Mouse (Mus musculus): ENCODE measurements at regions not wholly inside any gene's neighbourhood (a gene's known extent, or its start where the extent isn't known, plus 50 kb on each side); places are given as distances from the start of the nearest gene placed in this dataset.

DNA sequence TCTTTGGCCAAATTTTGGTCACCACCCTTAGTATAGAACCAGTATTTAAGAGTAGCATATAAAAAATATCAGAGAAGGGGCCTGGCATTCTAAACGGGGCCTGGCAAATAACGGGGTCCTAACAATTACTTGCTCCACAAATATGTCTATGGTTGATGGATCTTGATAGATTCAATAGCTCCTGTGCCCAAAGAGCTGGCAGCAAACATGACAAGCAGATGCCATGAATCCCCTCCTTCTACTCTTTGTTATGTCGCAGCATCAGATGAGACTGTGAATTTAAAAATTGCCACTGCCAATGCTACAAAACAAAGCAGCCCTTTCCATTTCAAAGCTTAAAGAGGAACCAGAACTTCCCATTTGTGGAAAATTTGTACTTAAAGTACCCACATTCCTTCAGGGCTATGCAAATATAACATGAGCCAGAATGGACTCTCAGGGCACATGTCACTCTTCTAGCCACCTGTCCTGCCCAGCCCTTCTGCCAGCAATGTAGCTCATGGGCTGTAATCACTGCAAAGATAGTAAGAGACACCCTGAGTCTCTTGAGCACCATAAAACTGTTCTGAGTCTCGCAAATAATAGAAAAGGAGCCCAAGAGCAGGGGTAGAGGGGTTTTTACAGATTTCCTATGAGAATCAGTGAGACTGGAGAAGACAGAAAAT is 342.4 kb upstream of the Kirrel3 start:
- no peak for DNase-seq (ENCODE audit: low read depth)

GRCm38 (mm10) chr9:34155240-34156019 is 330.3 kb upstream of the Kirrel3 start:
- DNase-seq (ENCODE audit: low read depth): peak; percentile 29

DNA sequence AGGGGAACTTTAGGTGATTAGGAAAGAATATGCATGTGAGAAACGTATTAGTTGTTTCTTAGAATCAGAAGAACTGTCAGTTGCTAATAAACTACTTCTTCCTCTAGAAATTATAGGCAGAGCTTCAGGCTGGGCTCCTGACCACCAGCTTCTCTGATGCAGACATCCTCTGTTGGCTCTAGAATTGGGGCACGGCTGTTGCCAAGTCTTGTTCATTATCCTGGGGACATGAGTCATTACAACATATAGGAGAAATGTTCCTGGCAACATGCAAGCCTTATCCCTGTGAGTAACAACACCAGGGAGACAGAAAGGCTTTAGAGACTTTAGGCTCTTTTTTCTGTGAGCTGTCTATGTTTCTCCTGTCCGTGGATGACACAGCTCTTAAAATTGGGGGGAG is 329.1 kb upstream of the Kirrel3 start:
- peak; percentile 86 for DNase-seq (ENCODE audit: low read depth)

DNA sequence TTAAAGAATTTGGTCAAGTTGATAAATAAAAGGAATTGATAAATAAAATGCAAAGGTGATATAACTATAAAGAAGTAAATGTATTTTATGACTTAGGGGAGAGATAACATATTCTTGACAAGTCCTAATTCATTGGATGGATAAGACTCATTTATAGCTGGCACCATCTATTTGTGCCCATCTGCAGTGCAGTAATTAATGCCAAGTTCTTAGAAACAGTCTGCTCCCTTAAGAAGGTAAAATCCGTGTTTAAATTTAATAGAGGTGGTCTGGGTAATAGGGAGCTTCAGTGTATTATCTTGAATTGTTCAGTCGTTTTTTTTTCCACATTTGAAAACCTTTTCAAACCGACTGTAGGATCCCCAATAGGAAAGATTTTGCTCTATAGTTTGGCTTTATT is 324.6 kb upstream of the Kirrel3 start:
- no peak for DNase-seq (ENCODE audit: low read depth)

- DNase-seq (ENCODE audit: low read depth): no peak
These were observed 299.4 kb upstream of the Kirrel3 start for GRCm38 (mm10) chr9:34186314-34186713.

DNA sequence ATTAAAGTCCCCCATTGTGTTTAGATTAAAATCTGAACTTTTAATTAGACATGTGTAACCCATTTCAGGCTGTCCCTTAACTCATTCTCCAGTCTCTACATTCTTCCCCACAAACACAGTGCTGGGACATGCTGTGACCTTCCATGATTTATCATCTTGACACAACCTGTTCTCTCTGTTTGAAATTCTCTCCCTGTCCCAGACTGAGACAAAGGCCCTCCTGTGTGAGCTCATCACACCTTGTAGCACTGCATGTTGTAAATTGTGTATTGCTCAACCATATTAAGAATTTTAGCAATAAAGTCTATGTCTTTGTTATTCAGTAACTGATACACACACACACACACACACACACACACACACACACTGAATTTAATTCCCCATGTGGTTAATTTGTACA is 293.2 kb upstream of the Kirrel3 start:
- no peak for DNase-seq (ENCODE audit: low read depth)

GRCm38 (mm10) chr9:34202122-34202941 is 283.4 kb upstream of the Kirrel3 start:
- no peak for DNase-seq (ENCODE audit: low read depth)

- no peak for DNase-seq (ENCODE audit: low read depth)
These were observed 282.6 kb upstream of the Kirrel3 start for GRCm38 (mm10) chr9:34202942-34203551.

DNA sequence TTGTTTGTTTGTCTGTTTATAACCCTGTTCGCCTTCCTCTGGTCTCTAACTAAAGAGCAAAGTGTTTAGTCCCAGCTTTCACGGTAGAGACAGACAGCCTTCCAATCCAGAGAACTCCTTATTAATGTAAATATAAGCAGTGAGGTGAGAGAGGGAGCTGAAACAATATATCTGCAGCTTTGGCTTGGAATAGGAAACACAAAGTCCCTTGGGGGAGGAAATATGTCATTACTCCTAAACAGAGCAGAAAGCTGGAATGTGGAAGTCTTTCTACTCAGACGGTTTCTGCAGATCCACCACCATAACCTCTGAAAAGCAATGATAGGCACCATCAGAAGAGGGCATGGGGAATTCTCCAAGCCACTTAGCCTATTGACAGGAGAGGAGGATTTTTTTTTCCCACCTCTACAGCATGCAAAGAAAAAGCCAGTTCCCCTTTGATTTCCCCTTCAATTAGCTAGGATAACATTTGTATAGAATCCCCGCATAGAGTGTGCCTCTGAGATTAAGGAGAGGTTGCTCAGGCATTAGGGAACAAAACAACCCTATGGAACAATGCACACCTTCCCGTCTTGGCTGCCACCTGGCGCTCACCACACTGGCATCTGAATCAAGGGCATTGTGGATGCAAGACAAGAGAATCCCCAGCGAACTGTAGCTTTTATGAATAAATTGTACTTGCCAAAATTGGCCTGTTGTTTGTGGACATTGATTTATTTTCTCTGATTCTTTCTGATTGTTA is 281.9 kb upstream of the Kirrel3 start:
- no peak for DNase-seq (ENCODE audit: low read depth)

DNA sequence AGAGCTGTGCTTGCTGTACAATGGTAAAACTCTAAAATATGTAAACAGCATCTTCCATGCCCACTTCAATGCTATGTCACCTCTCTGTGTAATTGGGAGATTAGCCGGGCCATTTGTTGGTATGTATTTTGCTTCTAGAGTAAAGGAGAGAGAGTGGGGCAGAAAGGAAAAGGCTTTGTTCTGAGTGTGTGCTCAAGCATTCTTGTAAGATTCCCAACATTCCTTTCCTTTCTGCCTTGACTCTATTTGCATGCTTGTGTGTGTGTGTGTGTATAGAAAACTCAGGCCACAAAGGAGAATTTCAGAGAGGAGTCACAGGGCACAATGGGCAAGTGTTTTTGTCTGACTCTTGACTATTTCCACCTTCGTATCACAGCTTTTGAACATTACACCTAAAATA is 281.2 kb upstream of the Kirrel3 start:
- DNase-seq (ENCODE audit: low read depth): no peak

DNA sequence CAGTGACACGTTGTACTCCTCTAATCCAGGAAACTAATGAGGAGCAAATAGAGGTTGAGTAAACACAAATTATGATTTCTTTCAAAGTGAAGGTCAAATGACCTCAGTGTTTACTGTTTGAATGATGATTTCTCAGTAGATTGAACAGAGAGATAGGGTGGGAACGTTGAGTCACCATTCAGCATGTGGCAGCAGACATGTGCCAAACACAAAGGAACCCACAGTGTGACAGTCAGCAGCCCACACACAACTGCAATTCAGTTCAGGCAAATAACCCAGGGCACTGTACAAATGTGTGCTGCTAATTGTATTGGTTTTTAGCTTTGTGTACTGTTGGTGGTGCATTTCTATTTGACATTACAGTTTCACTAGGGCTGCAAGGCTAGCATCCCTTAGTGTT is 254.1 kb upstream of the Kirrel3 start:
- no peak for DNase-seq (ENCODE audit: low read depth)

DNA sequence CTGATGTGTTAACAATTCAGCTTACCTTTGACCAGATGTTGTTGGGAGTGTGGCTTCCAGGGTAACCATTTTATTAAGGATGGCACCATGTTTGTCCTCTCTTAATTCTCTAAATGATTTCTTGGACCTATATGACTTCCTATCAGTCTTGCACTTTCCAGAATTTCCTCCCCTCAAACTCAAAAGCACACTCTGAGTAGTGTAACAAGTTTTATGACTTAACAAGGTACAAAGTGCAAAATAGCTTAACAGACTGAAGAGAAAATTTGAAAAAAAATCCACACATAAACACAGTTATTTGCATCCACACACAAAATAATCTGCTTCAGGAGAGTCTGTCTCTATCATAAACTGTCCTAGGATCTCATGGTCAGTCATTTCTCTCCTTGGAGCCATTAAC is 251.0 kb upstream of the Kirrel3 start:
- DNase-seq (ENCODE audit: low read depth): no peak

DNA sequence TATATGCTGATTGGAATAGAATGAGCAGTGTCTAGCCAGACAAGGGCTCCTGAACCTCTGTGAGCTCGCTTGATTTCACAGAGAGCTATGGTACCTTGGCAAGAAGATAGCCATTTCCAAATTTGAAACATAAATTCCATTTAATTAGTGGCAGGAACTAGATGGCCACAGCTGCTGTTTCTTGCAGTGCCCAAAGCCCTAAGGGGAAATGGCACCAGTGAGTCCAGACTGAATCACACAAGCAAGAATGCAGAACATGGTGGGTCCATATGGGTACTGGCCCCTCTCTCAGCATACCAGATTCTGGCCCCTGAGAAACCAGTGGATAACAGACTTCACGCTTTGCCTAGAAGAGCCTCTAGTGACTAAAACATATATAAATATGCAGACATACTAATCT is 246.2 kb upstream of the Kirrel3 start:
- peak; percentile 2 for DNase-seq (ENCODE audit: low read depth)

GRCm38 (mm10) chr9:34243674-34244073 is 242.0 kb upstream of the Kirrel3 start:
- DNase-seq (ENCODE audit: low read depth): no peak

- no peak for DNase-seq (ENCODE audit: low read depth)
These were observed 241.1 kb upstream of the Kirrel3 start for GRCm38 (mm10) chr9:34244576-34244975.

GRCm38 (mm10) chr9:34252796-34253195 is 232.9 kb upstream of the Kirrel3 start:
- no peak for DNase-seq (ENCODE audit: low read depth)

DNA sequence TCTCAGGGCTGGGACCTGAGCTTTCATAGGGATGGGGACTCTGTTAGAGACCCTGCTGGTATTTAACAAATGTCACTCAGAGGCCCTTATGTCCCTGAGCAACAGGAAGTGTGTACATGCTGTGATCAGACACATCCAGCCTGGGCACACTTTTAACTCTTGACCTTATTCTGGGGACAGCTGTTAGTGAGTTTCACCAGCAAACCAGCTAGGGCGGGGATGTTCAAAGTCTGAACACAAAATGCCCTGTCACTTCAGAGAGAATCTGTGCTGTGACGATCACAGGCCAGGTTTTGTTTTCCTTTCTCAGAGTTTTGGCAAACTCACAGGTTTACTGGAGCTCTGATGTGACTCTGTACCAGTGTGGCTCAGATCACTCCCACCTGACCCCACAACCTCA is 227.2 kb upstream of the Kirrel3 start:
- DNase-seq (ENCODE audit: low read depth): no peak

DNA sequence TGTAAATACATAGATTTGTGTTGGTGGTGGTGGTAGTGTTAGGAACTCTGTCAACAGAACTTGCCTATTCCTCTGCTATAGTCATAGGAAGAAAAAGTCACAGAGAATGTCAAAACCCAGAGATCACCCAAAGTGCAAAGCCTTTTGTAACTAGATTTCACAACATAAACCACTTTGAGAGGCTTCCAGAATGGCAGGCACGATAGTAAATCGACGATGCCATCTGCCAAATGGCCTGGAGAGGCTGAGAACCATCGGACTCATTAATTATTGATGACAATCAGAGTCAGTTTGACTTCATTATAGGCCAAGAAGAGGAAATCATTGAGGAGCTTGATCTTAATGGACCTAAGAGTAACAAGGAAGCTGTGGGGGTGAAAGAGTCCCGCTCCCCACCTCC is 207.6 kb upstream of the Kirrel3 start:
- peak; percentile 12 for DNase-seq (ENCODE audit: low read depth)

- DNase-seq (ENCODE audit: low read depth): peak; percentile 73
These were observed 206.3 kb upstream of the Kirrel3 start for GRCm38 (mm10) chr9:34279386-34279785.

GRCm38 (mm10) chr9:34279906-34280305 is 205.8 kb upstream of the Kirrel3 start:
- DNase-seq (ENCODE audit: low read depth): peak; percentile 91

GRCm38 (mm10) chr9:34280311-34281208 is 205.1 kb upstream of the Kirrel3 start:
- DNase-seq (ENCODE audit: low read depth): no peak
